Mouse (Mus musculus) olfactory bulb, adult 2 months (tissue): Measurements from ENCODE around the gene Mtnr1a. TPM values are rescaled to one million over a fixed set of nuclear protein-coding genes. Genes with fewer than 3 reads are reported as not detected.
A peak's percentile ranks its signal among the peaks of the same experiment; 100 is the strongest.

ENCODE experiments used
- H3K27ac ChIP-seq: fragments of 200-500 bp; 2 replicates; pipeline ENCODE4 v1.5.1; 2012; ENCODE audit warnings: low read depth, low read length; ENCODE audit not compliant: insufficient read depth
- H3K4me1 ChIP-seq: fragments of 200-500 bp; 2 replicates; pipeline ENCODE4 v1.6.1; 2012; ENCODE audit warnings: low read length; ENCODE audit not compliant: control insufficient read depth, insufficient read depth
- H3K4me3 ChIP-seq: fragments of 200-500 bp; 2 replicates; pipeline ENCODE4 v1.5.1; 2012; ENCODE audit warnings: mild to moderate bottlenecking, low read depth, low read length, moderate library complexity; ENCODE audit not compliant: insufficient read depth
- CTCF ChIP-seq: fragments of 200-500 bp; IDR thresholded peaks from 2 replicates; pipeline ENCODE4 v1.5.1; 2012; ENCODE audit warnings: low read depth, mild to moderate bottlenecking, low read length, moderate library complexity; ENCODE audit not compliant: insufficient read depth
- POLR2A ChIP-seq: fragments of 200-500 bp; IDR thresholded peaks from 2 replicates; pipeline ENCODE4 v1.6.1; 2012; ENCODE audit warnings: mild to moderate bottlenecking, low read depth, low read length, moderate library complexity; ENCODE audit not compliant: insufficient read depth
- WGBS: fragments of 180-500 bp; shearing (Covaris S2); methylation state at CpG from one replicate; pipeline ENCODE4 v1.1.7; 2018; 5-methylcytosine and 5-hydroxymethylcytosine counted together
- polyA plus RNA-seq: library from polyadenylated mRNA; stranded (reverse); fragments of >200 nt; gene quantifications from 2 replicates; pipeline ENCODE4 v1.2.4, GENCODE M21; 2012; ENCODE audit warnings: low replicate concordance; ENCODE audit not compliant: missing spikeins, insufficient read depth, insufficient read length

The Mtnr1a gene
- polyA plus RNA-seq, result not detected in 2 replicates

DNA sequence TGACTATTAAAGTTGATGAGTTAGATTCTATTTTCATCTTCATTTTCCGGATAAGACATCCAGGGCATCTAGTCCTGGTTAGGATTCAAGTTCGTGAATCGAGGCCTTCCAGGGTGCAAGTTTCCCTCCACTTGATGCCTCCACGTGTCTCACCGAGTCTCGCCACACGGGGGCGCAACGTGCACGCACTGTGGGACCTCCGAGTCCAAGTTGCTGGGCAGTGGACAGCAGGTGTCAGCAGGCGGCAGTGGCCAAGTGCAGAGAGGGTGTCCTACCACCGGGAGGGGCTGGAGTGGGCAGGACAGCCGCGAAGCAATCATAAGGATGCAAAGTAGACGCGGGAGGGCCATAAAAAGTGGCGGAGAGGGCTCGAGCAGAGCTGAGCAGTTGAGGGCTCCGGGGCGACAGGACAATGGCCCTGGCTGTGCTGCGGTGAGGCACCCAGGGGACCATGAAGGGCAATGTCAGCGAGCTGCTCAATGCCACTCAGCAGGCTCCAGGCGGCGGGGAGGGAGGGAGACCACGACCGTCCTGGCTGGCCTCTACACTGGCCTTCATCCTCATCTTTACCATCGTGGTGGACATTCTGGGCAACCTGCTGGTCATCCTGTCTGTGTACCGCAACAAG, at the start of gene Mtnr1a:
Gene Mtnr1a (plus strand): TSS at position 379 of the 628 bp plus-strand sequence.
- H3K4me1 ChIP-seq, result no peaks in the 10 kb centered on the region
- no peak within 1 kb of the TSS for H3K27ac ChIP-seq
- peak within 1 kb of the TSS; percentile 31 for H3K4me3 ChIP-seq
- WGBS, result 6% methylated on average over 29 of the region's 29 CpGs
- TF ChIP-seq POLR2A, result no peak
- peak; percentile 96 for TF ChIP-seq CTCF

DNA sequence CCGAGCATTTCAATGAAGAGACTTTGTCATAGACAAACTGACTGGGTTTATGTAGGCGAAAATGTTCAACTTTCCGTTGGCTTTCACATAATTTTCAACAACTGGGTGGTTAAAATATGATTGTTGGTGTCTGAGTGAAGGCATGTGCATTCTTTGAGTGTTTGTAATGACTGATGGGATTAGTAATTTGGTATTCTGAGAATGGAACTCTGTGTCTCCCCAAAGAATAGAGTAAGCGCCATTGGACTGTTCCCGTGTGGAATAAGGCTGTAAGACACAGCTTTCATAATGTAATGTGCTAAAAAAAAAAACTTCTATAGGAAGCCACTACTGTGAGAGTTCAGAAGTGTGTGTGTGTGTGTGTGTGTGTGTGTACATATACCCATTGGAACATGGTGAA, 49.7 kb upstream of the Mtnr1a start:
- TF ChIP-seq CTCF (no peak), POLR2A (no peak)
- Histone ChIP-seq H3K4me1 (peaks cover 4% of the 10 kb centered on the region; the same call in 1 of the 2 replicates), H3K4me3 (no peak overlapping the region), H3K27ac (no peak overlapping the region)
- WGBS, result 72% methylated on average over 5 of the region's 5 CpGs

DNA sequence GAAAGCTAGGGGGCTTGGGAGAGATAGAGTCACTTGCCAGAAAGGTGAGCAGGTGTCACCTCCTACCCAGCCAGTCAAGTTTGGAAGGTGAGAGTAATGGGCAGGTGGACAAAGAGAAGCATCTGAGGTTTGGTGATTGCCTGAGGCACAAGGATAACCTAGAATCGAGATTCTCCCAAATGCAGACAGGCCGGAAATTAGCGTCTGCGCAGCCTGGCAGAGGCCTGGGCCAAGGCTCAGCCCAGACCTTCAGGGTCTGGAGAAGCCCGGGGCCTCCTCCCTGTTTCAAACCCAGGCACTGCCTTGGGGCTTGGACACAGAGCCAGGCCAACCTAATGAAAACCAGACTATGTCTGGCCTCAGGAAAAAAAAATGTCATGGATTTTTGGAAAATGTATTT, 47.8 kb upstream of the Mtnr1a start:
- Histone ChIP-seq H3K4me1 (peaks cover 4% of the 10 kb centered on the region; the same call in 1 of the 2 replicates), H3K27ac (no peak overlapping the region), H3K4me3 (no peak overlapping the region)
- WGBS, result 85% methylated on average over 5 of the region's 5 CpGs
- TF ChIP-seq POLR2A (no peak), CTCF (no peak)

DNA sequence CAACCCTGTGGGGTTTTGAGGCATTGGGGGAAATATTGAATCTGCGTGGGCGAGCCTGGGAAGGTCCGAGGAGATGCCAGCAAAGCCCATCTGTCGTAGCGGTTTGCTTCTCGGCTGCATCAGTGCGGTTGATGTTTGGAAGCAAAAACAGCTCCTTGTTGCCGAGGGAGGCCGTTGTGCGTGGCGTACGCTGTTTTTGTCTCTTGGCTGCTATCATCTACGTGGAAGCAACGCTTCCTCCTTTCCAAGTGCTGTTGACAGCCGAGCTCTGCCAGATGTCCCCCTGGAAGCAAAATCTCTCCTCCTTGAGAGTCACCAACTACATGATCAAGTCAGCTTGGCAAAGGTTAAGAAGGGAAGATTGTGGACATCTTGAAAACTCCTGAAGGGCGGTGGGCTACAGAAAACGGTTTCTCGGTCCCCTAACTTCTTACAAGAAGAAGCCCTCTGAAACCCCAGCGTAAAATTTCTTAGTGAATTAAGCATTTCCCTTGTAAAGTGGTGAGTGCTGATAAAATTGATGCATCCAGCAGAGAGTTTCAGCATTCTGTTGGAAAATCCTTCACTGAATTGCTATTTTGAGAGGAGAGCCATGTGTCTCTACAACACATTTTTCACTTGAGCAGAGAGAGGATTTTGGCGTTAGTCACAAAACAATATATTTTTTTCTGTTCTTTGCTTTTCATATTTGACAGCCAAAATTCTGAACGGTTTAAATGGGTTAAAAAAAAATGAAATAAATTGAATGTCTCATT, 46.8 kb upstream of the Mtnr1a start:
- TF ChIP-seq CTCF (no peak), POLR2A (no peak)
- no peak overlapping the region for H3K4me3 ChIP-seq
- H3K4me1 ChIP-seq, result peaks cover 4% of the 10 kb centered on the region; the same call in 1 of the 2 replicates
- WGBS, result 72% methylated on average over 21 of the region's 21 CpGs
- no peak overlapping the region for H3K27ac ChIP-seq

DNA sequence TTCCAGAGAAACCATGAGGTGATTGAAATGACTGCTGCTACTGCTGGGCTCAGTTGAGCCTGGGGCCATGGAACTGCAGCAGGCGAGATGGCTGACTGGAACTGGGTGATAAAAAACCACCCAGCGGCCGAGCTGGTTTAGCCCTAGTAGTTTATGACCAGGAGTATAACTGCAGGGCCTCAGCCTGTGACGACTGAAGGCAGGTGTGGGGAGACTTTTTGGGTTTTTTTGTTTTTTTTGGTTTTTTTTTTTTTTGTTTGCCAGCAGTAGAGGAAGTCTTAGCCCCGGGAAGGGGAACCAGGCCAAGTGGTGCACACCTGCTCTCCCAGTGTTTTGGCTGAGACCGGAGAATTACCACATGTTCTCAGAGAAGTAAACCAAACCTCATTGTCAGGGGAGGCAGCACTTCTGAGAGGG, 40.8 kb upstream of the Mtnr1a start:
- TF ChIP-seq POLR2A, result no peak
- no peak for TF ChIP-seq CTCF
- Histone ChIP-seq H3K27ac (no peak overlapping the region), H3K4me3 (no peak overlapping the region), H3K4me1 (no peaks in the 10 kb centered on the region)
- 63% methylated on average over 6 of the region's 6 CpGs for WGBS

DNA sequence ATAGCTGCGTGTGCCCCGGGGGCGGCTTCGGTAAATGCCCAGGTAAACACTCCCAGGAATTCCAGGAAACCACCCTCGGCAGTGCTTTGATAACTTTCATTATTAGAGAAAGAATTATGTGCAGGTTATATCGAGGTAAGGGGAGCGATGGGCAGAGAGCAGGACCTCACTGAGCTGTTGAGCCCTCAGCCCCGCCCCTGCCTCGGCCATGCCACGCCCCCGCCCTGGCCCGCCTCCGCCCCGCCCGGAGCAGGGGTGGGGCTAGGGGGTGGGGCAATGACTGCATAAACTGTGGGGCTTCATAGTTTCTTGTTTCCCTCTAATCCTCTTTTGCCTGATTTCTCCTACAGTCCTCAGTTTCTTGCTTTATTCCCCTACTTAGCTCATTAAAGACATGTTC, 30.6 kb upstream of the Mtnr1a start:
- no peak overlapping the region for H3K27ac ChIP-seq
- no peak overlapping the region for H3K4me3 ChIP-seq
- 83% methylated on average over 15 of the region's 15 CpGs for WGBS
- no peaks in the 10 kb centered on the region for H3K4me1 ChIP-seq
- TF ChIP-seq POLR2A (no peak), CTCF (no peak)

DNA sequence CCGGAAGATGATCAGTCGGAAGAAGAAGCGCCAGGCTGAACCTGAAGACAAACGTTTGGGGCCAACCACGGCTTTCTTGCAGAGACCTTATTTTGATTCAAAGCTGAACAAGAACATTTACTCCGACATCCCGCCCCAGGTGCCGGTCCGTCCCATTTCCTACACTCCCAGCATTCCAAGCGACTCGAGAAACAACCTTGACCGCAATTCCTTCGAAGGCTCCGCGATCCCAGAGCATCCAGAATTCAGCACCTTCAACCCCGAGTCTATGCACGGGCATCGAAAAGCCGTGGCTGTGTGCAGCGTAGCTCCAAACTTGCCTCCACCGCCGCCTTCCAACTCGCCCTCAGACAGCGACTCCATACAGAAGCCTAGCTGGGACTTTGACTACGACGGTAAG, 24.8 kb upstream of the Mtnr1a start:
- 97% methylated on average over 26 of the region's 26 CpGs for WGBS
- Histone ChIP-seq H3K4me3 (no peak overlapping the region), H3K4me1 (no peaks in the 10 kb centered on the region), H3K27ac (no peak overlapping the region)
- TF ChIP-seq CTCF, result no peak
- no peak for TF ChIP-seq POLR2A

DNA sequence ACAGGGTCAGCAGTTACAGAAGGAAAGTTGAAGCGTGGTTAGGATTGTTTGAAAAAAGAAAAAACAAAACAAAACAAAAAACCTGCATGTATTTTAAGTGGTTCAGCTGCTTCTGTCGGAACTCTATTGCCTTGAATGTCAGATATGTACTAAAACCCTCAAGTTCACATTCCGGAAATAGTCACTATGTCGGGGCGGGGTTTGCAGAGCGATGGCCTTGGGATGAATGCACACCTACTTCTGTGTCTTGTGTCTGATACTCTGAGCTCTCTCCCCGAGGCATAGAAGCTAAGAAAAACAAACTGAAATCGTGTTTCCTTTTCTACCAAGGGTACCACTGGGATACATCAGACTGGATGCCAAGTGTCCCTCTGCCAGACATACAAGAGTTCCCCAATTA, 18.5 kb upstream of the Mtnr1a start:
- 80% methylated on average over 8 of the region's 8 CpGs for WGBS
- Histone ChIP-seq H3K27ac (no peak overlapping the region), H3K4me1 (no peaks in the 10 kb centered on the region), H3K4me3 (no peak overlapping the region)
- TF ChIP-seq POLR2A (no peak), CTCF (no peak)

DNA sequence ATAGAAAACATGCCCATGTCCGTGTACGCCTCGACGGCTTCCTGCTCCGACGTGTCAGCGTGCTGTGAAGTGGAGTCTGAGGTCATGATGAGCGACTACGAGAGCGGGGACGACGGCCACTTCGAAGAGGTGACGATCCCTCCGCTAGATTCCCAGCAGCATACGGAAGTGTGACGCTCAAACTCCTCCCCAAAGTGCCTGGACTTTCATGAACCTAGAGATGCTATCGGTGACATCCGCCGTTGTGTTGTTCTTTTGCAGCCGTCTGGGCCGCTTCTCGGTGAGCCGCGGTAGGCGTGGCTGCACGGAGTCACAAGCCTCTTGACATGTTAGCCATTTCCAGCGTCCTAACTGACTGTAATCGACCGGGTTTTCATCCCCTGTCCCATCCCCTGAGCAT, 17.7 kb upstream of the Mtnr1a start:
- H3K27ac ChIP-seq, result no peak overlapping the region
- no peaks in the 10 kb centered on the region for H3K4me1 ChIP-seq
- H3K4me3 ChIP-seq, result no peak overlapping the region
- 97% methylated on average over 30 of the region's 30 CpGs for WGBS
- TF ChIP-seq CTCF, result no peak
- TF ChIP-seq POLR2A, result no peak
